Mouse (Mus musculus) cerebellum, postnatal 14 days (tissue): ENCODE data around the gene Hmcn2.

Source experiments
- DNase-seq, 2 experiments: peaks; one replicate each; pipeline ENCODE4 v3.0.0; 2021; ENCODE audit warnings: mixed read lengths in 2 of 2

Gene Hmcn2

GRCm38 (mm10) chr2:31314007-31314465 is at the start of gene Hmcn2:
Gene Hmcn2 (plus strand): TSS chr2:31314415.
- peak in 1 of 2 experiments; percentile 46 for DNase-seq

DNA sequence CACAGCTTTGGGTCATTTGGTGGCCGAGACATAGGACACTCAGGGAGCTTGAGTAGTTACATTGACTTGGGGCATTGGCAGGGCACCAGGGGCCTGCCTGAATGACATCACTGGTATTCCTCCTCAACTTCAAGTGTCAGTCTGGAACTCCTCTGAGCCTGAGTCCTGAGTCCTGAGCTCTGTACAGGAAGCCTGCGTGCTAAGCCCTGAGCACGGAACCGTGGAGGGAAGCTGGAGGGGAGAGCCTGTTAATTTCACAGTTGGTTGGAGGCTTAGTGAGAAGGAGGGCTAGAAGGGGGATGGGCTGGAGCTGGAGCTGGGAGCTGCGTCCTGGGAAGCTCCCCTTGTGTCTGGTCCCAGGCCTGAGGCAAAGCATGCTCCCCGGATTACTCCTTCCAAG is 46.8 kb upstream of the Hmcn2 start:
- peak in 1 of 2 experiments; percentile 33 for DNase-seq

- DNase-seq: no peak
Observed at GRCm38 (mm10) chr2:31268631-31269030, 45.6 kb upstream of the Hmcn2 start.

GRCm38 (mm10) chr2:31269188-31269587 is 45.0 kb upstream of the Hmcn2 start:
- DNase-seq: no peak

DNA sequence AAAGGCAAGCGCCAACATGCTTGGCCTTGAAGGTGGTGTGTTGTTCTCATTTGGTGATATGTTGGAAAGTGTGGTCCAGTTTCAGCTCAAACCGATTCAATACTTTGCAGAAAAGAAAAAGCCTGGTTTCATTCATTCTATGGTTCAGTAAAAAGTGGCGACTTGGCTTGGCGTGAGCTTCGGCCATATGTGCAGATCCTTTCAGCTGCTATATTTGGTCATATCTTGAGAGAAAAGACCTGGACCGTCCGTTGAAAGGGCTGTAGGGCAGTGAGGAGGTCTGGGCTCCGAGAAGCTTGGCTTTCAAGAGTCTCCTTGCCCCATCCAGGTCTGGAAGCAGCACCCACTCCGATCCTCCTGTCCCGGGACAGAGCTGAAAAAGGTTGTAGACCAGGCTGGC is 44.4 kb upstream of the Hmcn2 start:
- no peak for DNase-seq

DNA sequence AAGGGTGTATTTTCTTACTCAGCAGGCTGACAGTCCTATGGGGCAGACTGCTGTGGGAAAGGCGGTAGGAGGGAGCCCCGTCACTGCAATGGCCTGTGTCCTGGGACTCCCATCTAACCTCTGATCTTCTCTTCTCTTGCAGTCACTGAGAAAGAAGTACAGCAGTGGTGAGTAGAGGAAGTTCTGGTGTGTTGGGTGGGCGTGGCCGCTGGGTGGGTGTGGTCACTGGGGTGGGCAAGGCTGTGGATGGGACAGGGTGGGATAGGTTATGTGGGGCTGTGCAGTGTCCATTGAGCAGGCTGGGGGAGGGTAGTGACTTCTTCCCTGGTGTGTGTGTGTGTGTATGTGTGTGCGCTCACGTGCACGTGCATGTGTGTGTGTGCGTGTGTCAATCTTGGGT is 43.7 kb upstream of the Hmcn2 start:
- DNase-seq: no peak

DNA sequence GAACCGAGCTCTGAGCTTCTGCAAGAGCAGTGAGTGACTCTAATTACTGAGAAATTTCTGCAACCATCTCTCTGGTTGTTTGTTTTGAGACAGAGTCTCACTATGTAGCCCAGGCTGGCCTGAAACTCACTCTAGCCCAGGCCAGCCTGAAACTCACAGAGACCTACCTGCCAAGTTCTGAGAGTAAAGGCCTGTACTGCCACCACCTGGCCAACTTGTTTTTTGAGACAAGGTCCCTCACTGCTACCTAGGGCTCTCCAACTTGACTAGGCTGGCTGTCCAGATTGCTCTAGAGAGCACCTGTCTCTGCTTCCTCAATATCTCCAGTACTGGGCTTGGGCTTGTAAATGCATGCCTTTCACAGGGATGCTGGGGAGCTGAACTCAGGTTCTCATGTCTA is 43.1 kb upstream of the Hmcn2 start:
- no peak for DNase-seq

GRCm38 (mm10) chr2:31274993-31275392 is 39.2 kb upstream of the Hmcn2 start:
- DNase-seq: no peak

- DNase-seq: peak in 1 of 2 experiments; percentile 53
Observed at GRCm38 (mm10) chr2:31277810-31278209, 36.4 kb upstream of the Hmcn2 start.

DNA sequence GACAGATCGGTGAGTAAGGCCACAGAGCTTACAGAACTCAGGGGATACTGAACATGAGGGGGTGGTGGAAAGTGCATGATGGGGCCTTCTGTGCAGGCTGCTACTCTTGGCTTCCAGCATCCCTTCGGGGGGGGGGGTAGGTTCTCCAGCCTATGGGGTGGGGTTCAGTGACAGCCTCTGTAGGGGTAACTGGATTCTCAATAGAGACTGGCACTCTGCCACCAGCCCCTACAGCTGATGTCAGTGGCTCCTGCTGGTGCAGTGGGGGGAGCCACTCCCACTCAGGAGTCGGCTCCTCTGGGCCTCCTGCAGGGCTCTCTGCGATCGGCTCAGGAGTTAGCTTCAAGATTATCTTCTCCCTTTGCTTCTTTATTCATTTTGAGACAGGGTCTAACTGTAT is 35.7 kb upstream of the Hmcn2 start:
- DNase-seq: no peak

- DNase-seq: peak in 1 of 2 experiments; percentile 45
Observed at GRCm38 (mm10) chr2:31281138-31281537, 33.1 kb upstream of the Hmcn2 start.

DNA sequence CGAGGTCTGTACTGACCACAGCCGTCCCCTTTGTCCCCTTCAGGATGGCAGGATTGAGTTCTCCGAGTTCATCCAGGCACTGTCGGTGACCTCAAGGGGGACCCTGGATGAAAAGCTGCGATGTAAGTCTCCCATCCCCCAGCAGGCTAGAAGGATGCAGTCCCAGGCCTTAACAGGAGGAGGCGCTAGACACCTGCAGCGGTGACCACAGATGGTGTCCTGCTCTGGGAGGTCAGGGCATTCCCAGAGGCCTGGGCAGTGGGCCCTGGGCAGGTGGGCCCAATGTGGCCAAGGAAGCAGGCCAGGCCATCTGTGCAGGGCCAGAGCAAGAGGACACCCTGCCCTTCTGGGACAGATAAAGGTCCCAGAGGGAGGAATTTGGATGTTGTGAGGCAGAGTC is 31.9 kb upstream of the Hmcn2 start:
- peak; percentile 63 to 83 for DNase-seq

GRCm38 (mm10) chr2:31282880-31283279 is 31.3 kb upstream of the Hmcn2 start:
- peak in 1 of 2 experiments; percentile 46 for DNase-seq

DNA sequence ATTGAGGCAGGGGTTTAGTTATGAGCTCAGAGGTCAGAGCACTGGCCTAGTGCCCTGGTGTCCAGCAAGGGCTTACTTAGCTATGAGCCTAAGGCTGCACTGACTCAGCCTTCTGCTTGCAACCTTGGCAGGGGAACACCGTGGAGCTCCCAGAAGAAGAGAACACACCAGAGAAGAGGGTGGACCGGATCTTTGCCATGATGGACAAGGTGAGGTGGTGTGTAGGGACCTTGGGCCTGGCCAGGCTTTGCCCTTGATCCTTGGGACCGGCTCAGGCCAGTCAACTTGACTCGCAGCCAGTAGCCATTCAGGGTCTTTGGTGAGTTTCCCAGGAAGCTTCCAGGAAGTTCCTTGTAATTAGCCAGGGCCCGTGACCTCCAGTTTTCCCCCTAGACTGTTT is 29.7 kb upstream of the Hmcn2 start:
- no peak for DNase-seq

- DNase-seq: peak; percentile 86 to 88
Observed at GRCm38 (mm10) chr2:31291421-31291820, 22.8 kb upstream of the Hmcn2 start.

DNA sequence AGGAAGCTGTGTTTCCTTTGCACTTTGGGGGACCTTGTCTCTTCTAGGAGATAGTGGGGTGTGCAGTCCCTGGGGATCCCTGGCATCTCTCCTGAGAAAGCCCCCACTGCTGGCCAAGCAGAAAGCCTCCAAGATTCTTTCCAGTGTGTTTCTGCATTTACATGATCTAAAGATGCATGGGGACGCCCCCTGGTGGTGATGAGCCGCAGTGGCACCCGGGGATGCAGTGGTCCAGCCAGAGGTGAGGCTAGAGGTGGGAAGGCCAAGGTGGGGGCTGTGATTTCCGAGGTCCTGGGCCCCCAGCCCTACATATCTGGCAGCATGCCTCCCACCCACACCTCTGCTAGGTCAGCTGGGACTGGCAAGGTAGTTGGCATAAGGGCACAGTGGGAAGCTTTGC is 19.2 kb upstream of the Hmcn2 start:
- peak; percentile 85 to 92 for DNase-seq

- no peak for DNase-seq
Observed at GRCm38 (mm10) chr2:31296395-31296794, 17.8 kb upstream of the Hmcn2 start.

- peak; percentile 55 for DNase-seq
Observed at GRCm38 (mm10) chr2:31297602-31298268, 16.5 kb upstream of the Hmcn2 start.

DNA sequence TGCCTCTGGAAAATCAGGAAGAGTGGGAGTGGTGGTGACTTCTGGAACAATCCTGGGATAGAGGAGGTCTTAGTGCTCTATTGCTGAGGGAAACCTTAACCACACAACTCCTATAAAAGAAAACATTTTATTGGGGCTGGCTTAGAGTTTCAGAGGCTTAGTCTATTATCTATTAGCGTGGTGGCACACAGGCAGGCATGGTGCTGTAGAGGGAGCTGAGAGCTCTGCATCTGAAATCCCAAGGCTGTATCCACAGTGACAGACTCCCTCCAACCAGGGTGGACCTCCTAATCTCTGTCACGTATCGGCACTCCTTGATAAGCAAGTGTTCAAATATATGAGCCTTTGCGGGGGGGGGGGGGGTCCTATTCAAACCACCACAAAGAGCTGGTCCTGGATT is 15.4 kb upstream of the Hmcn2 start:
- no peak for DNase-seq

DNA sequence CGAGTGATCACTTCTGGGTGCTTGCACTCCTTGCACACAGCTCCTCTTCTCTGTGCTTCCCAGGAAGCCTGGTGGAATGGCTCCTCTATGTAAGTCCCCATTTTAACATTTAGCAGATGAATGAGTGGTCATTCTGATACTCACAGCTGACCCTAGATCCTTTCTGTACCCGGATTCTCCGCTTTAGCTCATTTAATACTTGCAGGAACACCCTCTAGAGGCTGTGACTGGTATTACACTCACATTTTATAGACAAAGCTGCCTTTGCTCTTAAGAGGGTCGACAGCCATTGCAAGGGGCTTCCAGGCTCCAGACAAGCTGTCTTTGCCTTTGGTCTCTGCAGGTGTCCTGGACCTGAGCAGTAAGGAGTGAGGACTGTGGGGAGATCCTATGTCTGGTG is 14.9 kb upstream of the Hmcn2 start:
- DNase-seq: peak; percentile 60

GRCm38 (mm10) chr2:31299996-31300395 is 14.2 kb upstream of the Hmcn2 start:
- no peak for DNase-seq

- no peak for DNase-seq
Observed at GRCm38 (mm10) chr2:31303177-31303576, 11.0 kb upstream of the Hmcn2 start.

DNA sequence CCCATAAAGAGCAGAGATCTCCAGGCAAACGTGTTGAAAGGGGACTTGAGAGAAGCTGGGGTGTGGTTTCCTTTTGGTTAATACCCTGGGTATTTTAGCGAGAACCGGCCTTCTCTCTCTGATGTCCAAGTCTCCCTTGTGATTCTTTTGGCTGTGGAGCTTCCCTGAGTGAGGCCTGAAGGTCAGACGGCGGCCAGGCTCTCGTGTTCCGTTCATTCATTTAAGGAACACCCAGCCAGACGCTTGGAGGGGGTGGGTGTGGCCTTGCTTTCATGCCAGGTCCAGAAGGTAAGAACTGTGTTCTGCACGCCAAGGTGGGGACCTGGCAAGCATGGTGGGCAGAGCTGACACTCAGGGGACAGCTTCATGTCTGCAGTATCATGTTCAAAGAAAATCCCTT is 10.0 kb upstream of the Hmcn2 start:
- DNase-seq: no peak

DNA sequence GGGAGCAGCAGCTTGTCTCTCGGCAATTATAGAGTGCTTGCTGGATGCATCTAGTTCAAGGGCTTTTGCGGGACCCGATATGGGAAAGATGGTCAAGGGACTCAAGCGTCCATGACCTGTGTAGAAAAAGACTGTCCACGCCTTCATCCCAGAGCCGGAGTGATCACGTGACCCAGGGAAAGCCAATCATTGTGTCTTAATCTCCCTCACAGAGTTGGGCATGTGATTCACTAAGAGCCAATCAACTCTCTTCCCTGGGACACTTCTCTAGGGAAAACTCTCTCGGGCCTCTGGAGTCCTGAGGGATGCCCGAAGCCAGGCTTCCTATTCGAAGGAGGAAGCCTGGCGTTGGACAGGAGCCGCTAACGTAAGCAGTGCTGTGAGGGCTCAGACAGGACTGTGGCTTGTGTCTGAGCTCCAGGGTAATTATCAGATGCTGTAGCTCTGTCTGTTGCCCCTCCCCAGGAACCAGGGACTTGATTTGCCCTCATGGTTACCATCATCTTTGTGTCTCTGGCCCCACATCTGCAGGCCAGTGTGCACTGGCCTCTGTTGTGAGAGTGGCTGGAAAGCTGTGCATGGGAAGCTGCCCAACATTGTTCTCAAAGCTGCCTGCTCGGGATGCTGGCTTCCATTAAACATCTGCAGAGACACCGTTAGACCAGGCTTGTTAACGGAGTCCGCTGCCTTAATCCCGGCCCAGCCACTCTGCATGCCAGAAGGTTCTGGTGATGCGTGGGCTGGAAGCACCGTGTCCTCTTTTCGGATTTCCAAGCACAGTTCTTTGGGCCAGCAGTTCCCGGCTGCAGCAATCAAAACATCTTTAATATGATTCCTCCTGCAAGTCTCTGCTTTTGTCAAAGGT is 9.2 kb upstream of the Hmcn2 start:
- DNase-seq: no peak
